Mouse (Mus musculus): ENCODE data around the gene Ptpdc1. TPM values are rescaled to one million over a fixed set of nuclear protein-coding genes. Genes with fewer than 3 reads are reported as not detected.

Gene Ptpdc1
- polyA plus RNA-seq, 1 experiment from 2014 or later: 25.2 TPM

- Histone ChIP-seq H3K4me1 (ENCODE audit: control insufficient read depth, insufficient read depth, low read length) (peaks cover 2% of the 10 kb centered on the region; the same call in 1 of the 2 replicates), H3K36me3 (ENCODE audit: control insufficient read depth, insufficient read depth, low read length) (peaks cover 10% of the 10 kb centered on the region; the same call in 1 of the 2 replicates), H3K27ac (ENCODE audit: low read depth, low read length) (no peak overlapping the region), H3K4me3 (ENCODE audit: low read depth, low read length) (no peak overlapping the region), H3K9me3 (ENCODE audit: control insufficient read depth, low read length) (no peaks in the 10 kb centered on the region), H3K27me3 (ENCODE audit: control insufficient read depth, insufficient read depth, low read length) (no peaks in the 10 kb centered on the region), H3K4me2 (ENCODE audit: low read depth, low read length) (no peak overlapping the region), H3K9ac (replicated peaks; ENCODE audit: low read depth, low read length) (no peak overlapping the region)
- ATAC-seq (ENCODE audit: low read depth): no peak
- 72% methylated on average over 4 of the region's 4 CpGs for WGBS
Observed at GRCm38 (mm10) chr13:48578616-48579015, 46.8 kb downstream of the Ptpdc1 start.

GRCm38 (mm10) chr13:48577836-48578235, 47.6 kb downstream of the Ptpdc1 start:
- no peak overlapping the region for H3K27ac ChIP-seq (ENCODE audit: low read depth, low read length)
- no peak for ATAC-seq (ENCODE audit: low read depth)
- H3K36me3 ChIP-seq (ENCODE audit: control insufficient read depth, insufficient read depth, low read length): peaks cover 10% of the 10 kb centered on the region; the same call in 1 of the 2 replicates
- H3K9me3 ChIP-seq (ENCODE audit: control insufficient read depth, low read length): no peaks in the 10 kb centered on the region
- peaks cover 2% of the 10 kb centered on the region; the same call in 1 of the 2 replicates for H3K4me1 ChIP-seq (ENCODE audit: control insufficient read depth, insufficient read depth, low read length)
- no peak overlapping the region for H3K4me2 ChIP-seq (ENCODE audit: low read depth, low read length)
- no peak overlapping the region for H3K4me3 ChIP-seq (ENCODE audit: low read depth, low read length)
- H3K9ac ChIP-seq (replicated peaks; ENCODE audit: low read depth, low read length): no peak overlapping the region
- 75% methylated on average over 11 of the region's 11 CpGs for WGBS
- H3K27me3 ChIP-seq (ENCODE audit: control insufficient read depth, insufficient read depth, low read length): no peaks in the 10 kb centered on the region

GRCm38 (mm10) chr13:48577007-48577406, 48.5 kb downstream of the Ptpdc1 start:
- Histone ChIP-seq H3K9ac (replicated peaks; ENCODE audit: low read depth, low read length) (no peak overlapping the region), H3K9me3 (ENCODE audit: control insufficient read depth, low read length) (no peaks in the 10 kb centered on the region), H3K4me1 (ENCODE audit: control insufficient read depth, insufficient read depth, low read length) (peaks cover 2% of the 10 kb centered on the region; the same call in 1 of the 2 replicates), H3K27ac (ENCODE audit: low read depth, low read length) (no peak overlapping the region), H3K27me3 (ENCODE audit: control insufficient read depth, insufficient read depth, low read length) (no peaks in the 10 kb centered on the region), H3K4me3 (ENCODE audit: low read depth, low read length) (no peak overlapping the region), H3K36me3 (ENCODE audit: control insufficient read depth, insufficient read depth, low read length) (peaks cover 10% of the 10 kb centered on the region; the same call in 1 of the 2 replicates), H3K4me2 (ENCODE audit: low read depth, low read length) (no peak overlapping the region)
- ATAC-seq (ENCODE audit: low read depth): no peak
- WGBS: 57% methylated on average over 6 of the region's 6 CpGs

GRCm38 (mm10) chr13:48574718-48575117, 50.7 kb downstream of the Ptpdc1 start:
- H3K27ac ChIP-seq (ENCODE audit: low read depth, low read length): no peak overlapping the region
- 75% methylated on average over 6 of the region's 6 CpGs for WGBS
- H3K27me3 ChIP-seq (ENCODE audit: control insufficient read depth, insufficient read depth, low read length): no peaks in the 10 kb centered on the region
- no peak overlapping the region for H3K9ac ChIP-seq (replicated peaks; ENCODE audit: low read depth, low read length)
- peaks cover 2% of the 10 kb centered on the region; the same call in 1 of the 2 replicates for H3K4me1 ChIP-seq (ENCODE audit: control insufficient read depth, insufficient read depth, low read length)
- no peak for ATAC-seq (ENCODE audit: low read depth)
- no peaks in the 10 kb centered on the region for H3K9me3 ChIP-seq (ENCODE audit: control insufficient read depth, low read length)
- H3K36me3 ChIP-seq (ENCODE audit: control insufficient read depth, insufficient read depth, low read length): peaks cover 4% of the 10 kb centered on the region; the same call in 1 of the 2 replicates
- H3K4me3 ChIP-seq (ENCODE audit: low read depth, low read length): no peak overlapping the region
- no peak overlapping the region for H3K4me2 ChIP-seq (ENCODE audit: low read depth, low read length)

GRCm38 (mm10) chr13:48573525-48574355, 51.7 kb downstream of the Ptpdc1 start:
- Histone ChIP-seq H3K4me2 (ENCODE audit: low read depth, low read length) (no peak overlapping the region), H3K36me3 (ENCODE audit: control insufficient read depth, insufficient read depth, low read length) (peaks cover 2% of the 10 kb centered on the region; the same call in 1 of the 2 replicates), H3K9me3 (ENCODE audit: control insufficient read depth, low read length) (no peaks in the 10 kb centered on the region), H3K27me3 (ENCODE audit: control insufficient read depth, insufficient read depth, low read length) (no peaks in the 10 kb centered on the region), H3K27ac (ENCODE audit: low read depth, low read length) (no peak overlapping the region), H3K4me3 (ENCODE audit: low read depth, low read length) (no peak overlapping the region), H3K4me1 (ENCODE audit: control insufficient read depth, insufficient read depth, low read length) (peaks cover 2% of the 10 kb centered on the region; the same call in 1 of the 2 replicates), H3K9ac (replicated peaks; ENCODE audit: low read depth, low read length) (0 out of 2 replicates have a peak overlapping the region, but pooled peaks have one; percentile 16)
- peak; percentile 24; the same call in 1 of the 2 replicates for ATAC-seq (ENCODE audit: low read depth)
- WGBS: 40% methylated on average over 19 of the region's 19 CpGs

- Histone ChIP-seq H3K4me3 (ENCODE audit: low read depth, low read length) (no peak overlapping the region), H3K9ac (replicated peaks; ENCODE audit: low read depth, low read length) (no peak overlapping the region), H3K9me3 (ENCODE audit: control insufficient read depth, low read length) (no peaks in the 10 kb centered on the region), H3K27ac (ENCODE audit: low read depth, low read length) (no peak overlapping the region), H3K36me3 (ENCODE audit: control insufficient read depth, insufficient read depth, low read length) (no peaks in the 10 kb centered on the region), H3K4me1 (ENCODE audit: control insufficient read depth, insufficient read depth, low read length) (peaks cover 2% of the 10 kb centered on the region; the same call in 1 of the 2 replicates), H3K27me3 (ENCODE audit: control insufficient read depth, insufficient read depth, low read length) (no peaks in the 10 kb centered on the region), H3K4me2 (ENCODE audit: low read depth, low read length) (no peak overlapping the region)
- WGBS: 91% methylated on average over 1 of the region's 1 CpGs
- ATAC-seq (ENCODE audit: low read depth): no peak
Observed at GRCm38 (mm10) chr13:48572127-48572526, 53.3 kb downstream of the Ptpdc1 start.

GRCm38 (mm10) chr13:48571298-48571697, 54.2 kb downstream of the Ptpdc1 start:
- Histone ChIP-seq H3K4me3 (ENCODE audit: low read depth, low read length) (no peak overlapping the region), H3K27me3 (ENCODE audit: control insufficient read depth, insufficient read depth, low read length) (no peaks in the 10 kb centered on the region), H3K9me3 (ENCODE audit: control insufficient read depth, low read length) (no peaks in the 10 kb centered on the region), H3K9ac (replicated peaks; ENCODE audit: low read depth, low read length) (no peak overlapping the region), H3K36me3 (ENCODE audit: control insufficient read depth, insufficient read depth, low read length) (no peaks in the 10 kb centered on the region), H3K27ac (ENCODE audit: low read depth, low read length) (no peak overlapping the region), H3K4me2 (ENCODE audit: low read depth, low read length) (no peak overlapping the region), H3K4me1 (ENCODE audit: control insufficient read depth, insufficient read depth, low read length) (no peaks in the 10 kb centered on the region; the same call in 1 of the 2 replicates)
- ATAC-seq (ENCODE audit: low read depth): no peak
- 80% methylated on average over 5 of the region's 5 CpGs for WGBS

GRCm38 (mm10) chr13:48569576-48570132, 55.8 kb downstream of the Ptpdc1 start:
- no peak overlapping the region for H3K4me3 ChIP-seq (ENCODE audit: low read depth, low read length)
- no peaks in the 10 kb centered on the region; the same call in 1 of the 2 replicates for H3K4me1 ChIP-seq (ENCODE audit: control insufficient read depth, insufficient read depth, low read length)
- no peak overlapping the region for H3K9ac ChIP-seq (replicated peaks; ENCODE audit: low read depth, low read length)
- no peaks in the 10 kb centered on the region for H3K27me3 ChIP-seq (ENCODE audit: control insufficient read depth, insufficient read depth, low read length)
- no peak for ATAC-seq (ENCODE audit: low read depth)
- H3K4me2 ChIP-seq (ENCODE audit: low read depth, low read length): no peak overlapping the region
- H3K9me3 ChIP-seq (ENCODE audit: control insufficient read depth, low read length): no peaks in the 10 kb centered on the region
- no peak overlapping the region for H3K27ac ChIP-seq (ENCODE audit: low read depth, low read length)
- H3K36me3 ChIP-seq (ENCODE audit: control insufficient read depth, insufficient read depth, low read length): no peaks in the 10 kb centered on the region
- WGBS: 83% methylated on average over 5 of the region's 5 CpGs

- Histone ChIP-seq H3K27me3 (ENCODE audit: control insufficient read depth, insufficient read depth, low read length) (no peaks in the 10 kb centered on the region), H3K9ac (replicated peaks; ENCODE audit: low read depth, low read length) (no peak overlapping the region), H3K4me2 (ENCODE audit: low read depth, low read length) (no peak overlapping the region), H3K9me3 (ENCODE audit: control insufficient read depth, low read length) (no peaks in the 10 kb centered on the region), H3K36me3 (ENCODE audit: control insufficient read depth, insufficient read depth, low read length) (no peaks in the 10 kb centered on the region), H3K27ac (ENCODE audit: low read depth, low read length) (no peak overlapping the region), H3K4me3 (ENCODE audit: low read depth, low read length) (no peak overlapping the region), H3K4me1 (ENCODE audit: control insufficient read depth, insufficient read depth, low read length) (no peaks in the 10 kb centered on the region)
- ATAC-seq (ENCODE audit: low read depth): no peak
- WGBS: 84% methylated on average over 3 of the region's 3 CpGs
Observed at GRCm38 (mm10) chr13:48567646-48568045, 57.8 kb downstream of the Ptpdc1 start.

Measured in neural tube, embryonic 14.5 days (tissue).